ENCODE assay signal across 23 mouse cellular contexts in genomic region chr6:56292176-56292575, GRCm38 (mm10).
"Had no signal": no experiment of that assay in that cellular context is flagged by ENCODE, and none has a peak within 500 bp of the region (broad histone marks: within the 10 kb centered on the region; RNA-seq: fewer than 3 reads in every experiment).

No protein-coding gene starts in this region.

- H3K27me3 ChIP-seq: lung, embryonic 15.5 days; megakaryocyte, embryonic 14.5 days; midbrain, embryonic 12.5 days; neural tube, embryonic 13.5 days; neural tube, embryonic 15.5 days; stomach, embryonic 15.5 days had no signal

- H3K27ac ChIP-seq: lung, embryonic 15.5 days; macrophage; midbrain, embryonic 10.5 days; midbrain, embryonic 12.5 days; neural tube, embryonic 13.5 days; neural tube, embryonic 15.5 days; stomach, embryonic 15.5 days; stomach, postnatal 0 days had no signal

- H3K4me2 ChIP-seq: lung, embryonic 15.5 days; midbrain, embryonic 12.5 days; neural tube, embryonic 13.5 days; neural tube, embryonic 15.5 days; stomach, embryonic 15.5 days had no signal

- H3K9me3 ChIP-seq: lung, embryonic 15.5 days; megakaryocyte, embryonic 14.5 days; midbrain, embryonic 10.5 days; midbrain, embryonic 12.5 days; neural tube, embryonic 13.5 days; neural tube, embryonic 15.5 days; stomach, embryonic 15.5 days had no signal

- H3K4me1 ChIP-seq: lung, embryonic 15.5 days; megakaryocyte, embryonic 14.5 days; midbrain, embryonic 10.5 days; midbrain, embryonic 12.5 days; neural tube, embryonic 13.5 days; neural tube, embryonic 15.5 days; stomach, embryonic 15.5 days had no signal

- DNase-seq: liver, postnatal 0 days; lung, adult 2 months; lung, postnatal 14 days; lung, postnatal 36 days; midbrain, embryonic 14.5 days; retina, postnatal 1 day; right cerebral cortex, adult 18-20 months; right cerebral cortex, postnatal 25 days; thymus, adult 2 months; thymus, postnatal 25 days; thymus, postnatal 4 days had no signal

- H3K9ac ChIP-seq: liver, postnatal 0 days; lung, embryonic 15.5 days; midbrain, embryonic 12.5 days; neural tube, embryonic 13.5 days; neural tube, embryonic 15.5 days; stomach, embryonic 15.5 days had no signal

- ATAC-seq: liver, postnatal 0 days; lung, postnatal 0 days; midbrain, embryonic 16.5 days had no signal

- H3K4me3 ChIP-seq: lung, embryonic 15.5 days; megakaryocyte, embryonic 14.5 days; midbrain, embryonic 10.5 days; midbrain, embryonic 12.5 days; myocyte; neural tube, embryonic 13.5 days; neural tube, embryonic 15.5 days; stomach, embryonic 15.5 days had no signal

- H3K36me3 ChIP-seq: lung, embryonic 15.5 days; midbrain, embryonic 10.5 days; midbrain, embryonic 12.5 days; neural tube, embryonic 13.5 days; neural tube, embryonic 15.5 days; stomach, embryonic 15.5 days had no signal
